Mouse (Mus musculus): Measurements from ENCODE around the gene Stxbp4. TPM values are rescaled to one million over a fixed set of nuclear protein-coding genes. Genes with fewer than 3 reads are reported as not detected.

The Stxbp4 gene
- polyA plus RNA-seq, 1 experiment = 5.0 TPM

- 68% methylated on average over 6 of the region's 6 CpGs for WGBS
- H3K4me1 ChIP-seq (ENCODE audit: control insufficient read depth, insufficient read depth, low read length) = no peaks in the 10 kb centered on the region
- TF ChIP-seq CTCF (conservative IDR thresholded peaks at IDR 0.05; ENCODE audit: insufficient read depth, insufficient read length, low read depth, low read length) (no peak), POLR2A (IDR thresholded peaks at IDR 0.05; ENCODE audit: low read depth, low read length) (no peak)
- no peak for DNase-seq
- peaks cover 13% of the 10 kb centered on the region for H3K36me3 ChIP-seq (ENCODE audit: control insufficient read depth, insufficient read depth, low read length)
- H3K4me3 ChIP-seq (ENCODE audit: insufficient read depth, low read depth, low read length) = no peak overlapping the region
- H3K27me3 ChIP-seq (replicated peaks; ENCODE audit: control insufficient read depth, insufficient read depth, low read length) = no peaks in the 10 kb centered on the region
- H3K27ac ChIP-seq (ENCODE audit: insufficient read depth, low read depth, low read length) = no peak overlapping the region
These were observed 11.9 kb upstream of the Stxbp4 start for GRCm38 (mm10) chr11:90649777-90650176.

DNA sequence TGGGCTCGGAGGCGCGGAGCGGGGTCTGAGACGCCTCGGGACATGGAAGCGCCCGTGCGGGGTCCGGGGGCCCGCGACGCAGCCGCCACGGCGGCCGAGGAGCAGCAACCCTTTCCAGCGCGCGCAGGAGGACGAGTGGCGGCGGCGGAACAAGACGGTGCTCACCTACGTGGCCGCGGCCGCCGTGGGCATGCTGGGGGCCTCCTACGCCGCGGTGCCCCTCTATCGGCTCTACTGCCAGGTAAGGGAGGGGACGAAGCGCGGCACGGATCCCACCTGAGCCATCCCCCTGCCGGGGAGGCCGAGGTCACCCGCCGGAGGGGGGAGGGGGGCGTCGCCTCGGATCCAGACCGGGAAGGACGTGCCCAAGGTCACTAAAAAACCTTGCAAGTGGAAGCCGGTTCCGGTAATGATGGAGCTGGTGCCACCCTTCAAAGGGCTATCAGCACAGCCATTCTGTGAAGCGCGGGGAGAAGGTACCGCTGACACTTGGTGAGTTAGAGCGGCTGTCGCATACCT is 487 bp upstream of the Stxbp4 start:
- Histone ChIP-seq H3K27ac (ENCODE audit: insufficient read depth, low read depth, low read length) (peak overlapping the region; percentile 82), H3K36me3 (ENCODE audit: control insufficient read depth, insufficient read depth, low read length) (no peaks in the 10 kb centered on the region), H3K4me1 (ENCODE audit: control insufficient read depth, insufficient read depth, low read length) (peaks cover 9% of the 10 kb centered on the region; the same call in 1 of the 2 replicates), H3K4me3 (ENCODE audit: insufficient read depth, low read depth, low read length) (peak overlapping the region; percentile 85), H3K27me3 (replicated peaks; ENCODE audit: control insufficient read depth, insufficient read depth, low read length) (no peaks in the 10 kb centered on the region)
- DNase-seq = peak; percentile 61
- 1% methylated on average over 54 of the region's 54 CpGs for WGBS
- TF ChIP-seq POLR2A (IDR thresholded peaks at IDR 0.05; ENCODE audit: low read depth, low read length) (no peak), CTCF (conservative IDR thresholded peaks at IDR 0.05; ENCODE audit: insufficient read depth, insufficient read length, low read depth, low read length) (no peak)

- Histone ChIP-seq H3K4me1 (ENCODE audit: control insufficient read depth, insufficient read depth, low read length) (peaks cover 17% of the 10 kb centered on the region; the same call in 1 of the 2 replicates), H3K27ac (ENCODE audit: insufficient read depth, low read depth, low read length) (peak overlapping the region; percentile 97), H3K4me3 (ENCODE audit: insufficient read depth, low read depth, low read length) (no peak overlapping the region), H3K27me3 (replicated peaks; ENCODE audit: control insufficient read depth, insufficient read depth, low read length) (no peaks in the 10 kb centered on the region), H3K36me3 (ENCODE audit: control insufficient read depth, insufficient read depth, low read length) (no peaks in the 10 kb centered on the region)
- peak; percentile 58 for DNase-seq
- 43% methylated on average over 3 of the region's 3 CpGs for WGBS
- no peak for TF ChIP-seq POLR2A (IDR thresholded peaks at IDR 0.05; ENCODE audit: low read depth, low read length)
- no peak for TF ChIP-seq CTCF (conservative IDR thresholded peaks at IDR 0.05; ENCODE audit: insufficient read depth, insufficient read length, low read depth, low read length)
These were observed 3.2 kb downstream of the Stxbp4 start for GRCm38 (mm10) chr11:90634661-90635060.

- TF ChIP-seq CTCF (conservative IDR thresholded peaks at IDR 0.05; ENCODE audit: insufficient read depth, insufficient read length, low read depth, low read length) = no peak
- TF ChIP-seq POLR2A (IDR thresholded peaks at IDR 0.05; ENCODE audit: low read depth, low read length) = no peak
- WGBS = 34% methylated on average over 2 of the region's 2 CpGs
These were observed 5.4 kb downstream of the Stxbp4 start for GRCm38 (mm10) chr11:90632480-90632879.

GRCm38 (mm10) chr11:90627751-90628150 is 10.1 kb downstream of the Stxbp4 start:
- WGBS = 39% methylated on average over 1 of the region's 1 CpGs
- Histone ChIP-seq H3K4me3 (ENCODE audit: insufficient read depth, low read depth, low read length) (no peak overlapping the region), H3K27me3 (replicated peaks; ENCODE audit: control insufficient read depth, insufficient read depth, low read length) (no peaks in the 10 kb centered on the region), H3K27ac (ENCODE audit: insufficient read depth, low read depth, low read length) (peak overlapping the region; percentile 78; the same call in 1 of the 2 replicates), H3K36me3 (ENCODE audit: control insufficient read depth, insufficient read depth, low read length) (no peaks in the 10 kb centered on the region), H3K4me1 (ENCODE audit: control insufficient read depth, insufficient read depth, low read length) (peaks cover 9% of the 10 kb centered on the region)
- no peak for TF ChIP-seq POLR2A (IDR thresholded peaks at IDR 0.05; ENCODE audit: low read depth, low read length)
- TF ChIP-seq CTCF (conservative IDR thresholded peaks at IDR 0.05; ENCODE audit: insufficient read depth, insufficient read length, low read depth, low read length) = no peak
- peak; percentile 81 for DNase-seq

More at GRCm38 (mm10) chr11:90632480-90632879, 5.4 kb downstream of the Stxbp4 start:
- H3K4me1 ChIP-seq (ENCODE audit: control insufficient read depth, insufficient read depth, low read length) = peaks cover 19% of the 10 kb centered on the region
- no peaks in the 10 kb centered on the region for H3K36me3 ChIP-seq (ENCODE audit: control insufficient read depth, insufficient read depth, low read length)
- H3K27ac ChIP-seq (ENCODE audit: insufficient read depth, low read depth, low read length) = no peak overlapping the region
- DNase-seq = peak; percentile 68
- H3K27me3 ChIP-seq (replicated peaks; ENCODE audit: control insufficient read depth, insufficient read depth, low read length) = no peaks in the 10 kb centered on the region
- H3K4me3 ChIP-seq (ENCODE audit: insufficient read depth, low read depth, low read length) = no peak overlapping the region

DNA sequence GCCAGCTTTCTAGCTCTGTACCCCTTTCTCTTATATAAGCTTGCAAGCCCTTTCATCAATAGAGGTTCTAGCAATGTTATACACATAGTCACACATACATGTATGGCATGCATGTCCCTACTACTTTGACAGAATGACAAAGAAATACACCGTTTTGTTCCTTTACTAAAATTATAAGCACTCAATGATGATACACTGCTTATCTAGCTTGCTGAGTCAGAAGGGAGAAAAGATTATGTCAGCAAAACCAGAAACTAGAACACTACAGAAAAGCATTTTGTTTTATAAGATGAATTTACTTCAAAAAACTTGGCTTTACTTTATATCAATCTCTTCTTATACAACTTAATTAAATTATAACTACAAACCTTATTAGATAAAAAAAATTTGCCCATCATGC is 12.7 kb downstream of the Stxbp4 start:
- H3K4me1 ChIP-seq (ENCODE audit: control insufficient read depth, insufficient read depth, low read length) = peaks cover 6% of the 10 kb centered on the region
- TF ChIP-seq POLR2A (IDR thresholded peaks at IDR 0.05; ENCODE audit: low read depth, low read length) (no peak), CTCF (conservative IDR thresholded peaks at IDR 0.05; ENCODE audit: insufficient read depth, insufficient read length, low read depth, low read length) (no peak)
- WGBS = 74% methylated on average over 1 of the region's 1 CpGs
- DNase-seq = no peak
- no peak overlapping the region for H3K27ac ChIP-seq (ENCODE audit: insufficient read depth, low read depth, low read length)
- H3K36me3 ChIP-seq (ENCODE audit: control insufficient read depth, insufficient read depth, low read length) = no peaks in the 10 kb centered on the region
- H3K27me3 ChIP-seq (replicated peaks; ENCODE audit: control insufficient read depth, insufficient read depth, low read length) = no peaks in the 10 kb centered on the region
- H3K4me3 ChIP-seq (ENCODE audit: insufficient read depth, low read depth, low read length) = no peak overlapping the region

- WGBS = 53% methylated on average over 6 of the region's 6 CpGs
- Histone ChIP-seq H3K36me3 (ENCODE audit: control insufficient read depth, insufficient read depth, low read length) (no peaks in the 10 kb centered on the region), H3K4me3 (ENCODE audit: insufficient read depth, low read depth, low read length) (no peak overlapping the region), H3K27ac (ENCODE audit: insufficient read depth, low read depth, low read length) (no peak overlapping the region), H3K4me1 (ENCODE audit: control insufficient read depth, insufficient read depth, low read length) (peaks cover 6% of the 10 kb centered on the region), H3K27me3 (replicated peaks; ENCODE audit: control insufficient read depth, insufficient read depth, low read length) (no peaks in the 10 kb centered on the region)
- DNase-seq = peak; percentile 52
- TF ChIP-seq CTCF (conservative IDR thresholded peaks at IDR 0.05; ENCODE audit: insufficient read depth, insufficient read length, low read depth, low read length) = peak; percentile 53
- TF ChIP-seq POLR2A (IDR thresholded peaks at IDR 0.05; ENCODE audit: low read depth, low read length) = no peak
These were observed 14.4 kb downstream of the Stxbp4 start for GRCm38 (mm10) chr11:90623477-90623876.

All from kidney, adult 2 months (tissue).